Mouse (Mus musculus) liver, embryonic 13.5 days (tissue): Measurements from ENCODE around the gene Fxyd5. TPM values are rescaled to one million over a fixed set of nuclear protein-coding genes. Genes with fewer than 3 reads are reported as not detected.

ENCODE experiments used
- ATAC-seq: fragments of 200-750 bp; cut with Nextera tagmentation; 2 replicates; pipeline ENCODE4 v1.8.0; 2017; ENCODE audit warnings: low read depth, mild to moderate bottlenecking, moderate number of reproducible peaks, moderate library complexity
- DNase-seq: peaks from one replicate; pipeline ENCODE4 v3.0.0; 2022
- H3K27ac ChIP-seq: fragments of 300-500 bp; sonication (generic); 2 replicates; pipeline ENCODE4 v1.5.1; 2015; ENCODE audit warnings: moderate library complexity, mild to moderate bottlenecking, inconsistent platforms
- H3K27me3 ChIP-seq: fragments of 300-500 bp; sonication (generic); 2 replicates; pipeline ENCODE4 v1.6.1; 2015; ENCODE audit warnings: mild to moderate bottlenecking, inconsistent platforms
- H3K36me3 ChIP-seq: fragments of 300-500 bp; sonication (generic); 2 replicates; pipeline ENCODE4 v1.6.1; 2015; ENCODE audit warnings: mild to moderate bottlenecking, inconsistent platforms
- H3K4me1 ChIP-seq: fragments of 300-500 bp; sonication (generic); replicated peaks from 2 replicates; pipeline ENCODE4 v1.6.1; 2015; ENCODE audit warnings: inconsistent platforms
- H3K4me2 ChIP-seq: fragments of 300-500 bp; sonication (generic); 2 replicates; pipeline ENCODE4 v1.6.1; 2015; ENCODE audit warnings: inconsistent platforms, mild to moderate bottlenecking, moderate library complexity
- H3K4me3 ChIP-seq: fragments of 300-500 bp; sonication (generic); replicated peaks from 2 replicates; pipeline ENCODE4 v1.5.1; 2015; ENCODE audit warnings: mild to moderate bottlenecking, inconsistent platforms
- H3K9ac ChIP-seq: fragments of 300-500 bp; sonication (generic); 2 replicates; pipeline ENCODE4 v1.6.1; 2015; ENCODE audit warnings: mild to moderate bottlenecking, inconsistent platforms
- H3K9me3 ChIP-seq: fragments of 300-500 bp; sonication (generic); replicated peaks from 2 replicates; pipeline ENCODE4 v1.6.1; 2016; ENCODE audit warnings: inconsistent platforms
- WGBS: fragments of 180-500 bp; shearing (Covaris S2); methylation state at CpG from one replicate; pipeline ENCODE4 v1.1.7; 2015; ENCODE audit not compliant: insufficient replicate concordance; 5-methylcytosine and 5-hydroxymethylcytosine counted together
- polyA plus RNA-seq: library from polyadenylated mRNA; unstranded; fragments of >200 nt; fragmentation: Nextera tagmentation; extraction: Ambion mirVana; gene quantifications from 2 replicates; pipeline ENCODE4 v1.2.1, GENCODE M21; 2015

The Fxyd5 gene
- polyA plus RNA-seq, 1 experiment from 2014 or later = 19.2 TPM

DNA sequence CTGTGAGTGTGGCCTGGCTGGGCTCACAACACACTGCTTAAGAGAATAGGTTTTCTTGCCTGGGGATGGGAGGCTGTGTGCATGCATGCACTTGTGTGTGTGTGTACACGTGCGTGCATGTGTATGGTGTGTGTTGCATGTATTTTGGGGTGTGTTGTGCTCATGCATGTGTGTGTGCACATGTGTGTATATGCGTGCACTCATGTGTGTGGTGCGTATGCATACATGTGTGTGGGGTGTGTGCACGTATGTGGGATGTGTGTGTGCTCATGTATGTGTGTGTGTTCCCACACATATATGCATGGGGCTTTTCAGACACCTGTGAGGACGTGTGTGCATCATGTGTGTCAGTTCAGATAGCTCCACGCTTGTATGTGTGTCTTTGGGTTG, 18.3 kb upstream of the Fxyd5 start:
- H3K9ac ChIP-seq = no peak overlapping the region
- no peaks in the 10 kb centered on the region for H3K27me3 ChIP-seq
- no peak overlapping the region for H3K4me2 ChIP-seq
- peaks cover 6% of the 10 kb centered on the region; the same call in 1 of the 2 replicates for H3K4me1 ChIP-seq
- no peaks in the 10 kb centered on the region for H3K9me3 ChIP-seq
- ATAC-seq = no peak
- H3K27ac ChIP-seq = no peak overlapping the region
- WGBS = 72% methylated on average over 7 of the region's 7 CpGs
- no peak overlapping the region for H3K4me3 ChIP-seq
- H3K36me3 ChIP-seq = no peaks in the 10 kb centered on the region
- no peak for DNase-seq

DNA sequence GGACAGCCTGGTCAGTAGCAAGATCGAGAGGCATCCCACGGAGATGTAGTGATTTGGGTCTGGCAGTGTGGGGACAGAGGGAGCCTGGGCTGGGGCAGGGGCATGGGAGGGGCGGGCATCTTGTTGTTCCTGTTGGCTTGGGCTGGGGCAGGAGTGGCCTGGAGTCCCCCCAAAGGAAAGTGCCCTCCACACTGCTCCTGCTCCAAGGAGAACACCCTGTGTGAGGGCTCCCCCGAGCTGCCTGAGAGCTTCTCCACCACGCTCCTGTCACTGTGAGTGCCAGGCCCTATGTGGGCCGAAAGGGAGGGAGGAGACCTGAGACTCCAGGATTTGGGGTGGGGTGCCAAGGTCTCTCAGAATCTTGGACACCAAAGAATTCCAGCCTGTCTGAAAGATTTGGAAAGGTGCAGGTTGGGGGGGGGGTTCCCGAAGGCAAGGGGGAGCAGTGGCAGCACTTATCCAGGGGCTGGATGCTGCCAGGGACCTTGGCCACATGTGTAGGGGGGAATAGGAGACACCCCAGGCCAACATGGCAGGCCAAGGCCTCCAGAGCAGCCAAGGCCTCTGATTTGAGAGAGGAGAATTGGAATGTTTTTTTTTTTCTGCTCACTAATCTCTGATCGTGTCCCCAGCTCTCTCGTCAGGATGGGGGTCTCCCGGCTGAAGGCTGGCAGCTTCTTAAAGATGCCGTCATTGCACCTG, 17.8 kb upstream of the Fxyd5 start:
- Histone ChIP-seq H3K27me3 (no peaks in the 10 kb centered on the region), H3K36me3 (no peaks in the 10 kb centered on the region), H3K27ac (no peak overlapping the region), H3K4me1 (peaks cover 6% of the 10 kb centered on the region; the same call in 1 of the 2 replicates), H3K4me2 (no peak overlapping the region), H3K4me3 (no peak overlapping the region), H3K9me3 (no peaks in the 10 kb centered on the region), H3K9ac (no peak overlapping the region)
- 60% methylated on average over 11 of the region's 11 CpGs for WGBS
- no peak for ATAC-seq
- DNase-seq = no peak

DNA sequence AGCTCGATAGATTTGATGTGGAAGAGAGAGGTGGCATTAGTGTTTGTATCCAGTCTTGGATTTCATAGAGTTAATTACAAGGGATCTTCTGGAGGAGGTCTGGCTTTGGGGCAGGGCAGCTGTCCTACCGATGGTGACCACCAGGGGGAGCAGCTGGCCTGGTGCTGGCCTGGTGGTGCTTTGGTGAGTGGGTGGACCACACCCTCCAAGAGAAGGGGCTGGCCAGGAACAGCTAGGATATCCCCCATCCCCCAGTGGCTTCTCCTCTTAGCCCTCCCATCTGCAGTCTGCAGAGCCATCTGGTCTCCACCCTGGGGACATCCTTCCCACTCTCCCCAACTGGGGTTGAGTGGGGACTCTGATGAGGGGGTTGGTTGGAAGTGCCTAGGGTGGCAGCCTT, 16.8 kb upstream of the Fxyd5 start, which contains the start of gene Lgi4:
TSS of gene Lgi4 (plus strand) at position 235 of the 400 bp plus-strand sequence.
- H3K27ac ChIP-seq = no peak within 1 kb of the TSS
- H3K4me3 ChIP-seq = no peak within 1 kb of the TSS
- no peak for ATAC-seq
- DNase-seq = peak; percentile 37
- no peaks in the 10 kb centered on the region for H3K9me3 ChIP-seq
- H3K27me3 ChIP-seq = peaks cover under 1% of the 10 kb centered on the region; the same call in 1 of the 2 replicates
- H3K36me3 ChIP-seq = no peaks in the 10 kb centered on the region
- no peak within 1 kb of the TSS for H3K4me2 ChIP-seq
- WGBS = 3% methylated on average over 2 of the region's 2 CpGs
- peaks cover 12% of the 10 kb centered on the region; the same call in 1 of the 2 replicates for H3K4me1 ChIP-seq
- no peak within 1 kb of the TSS for H3K9ac ChIP-seq

DNA sequence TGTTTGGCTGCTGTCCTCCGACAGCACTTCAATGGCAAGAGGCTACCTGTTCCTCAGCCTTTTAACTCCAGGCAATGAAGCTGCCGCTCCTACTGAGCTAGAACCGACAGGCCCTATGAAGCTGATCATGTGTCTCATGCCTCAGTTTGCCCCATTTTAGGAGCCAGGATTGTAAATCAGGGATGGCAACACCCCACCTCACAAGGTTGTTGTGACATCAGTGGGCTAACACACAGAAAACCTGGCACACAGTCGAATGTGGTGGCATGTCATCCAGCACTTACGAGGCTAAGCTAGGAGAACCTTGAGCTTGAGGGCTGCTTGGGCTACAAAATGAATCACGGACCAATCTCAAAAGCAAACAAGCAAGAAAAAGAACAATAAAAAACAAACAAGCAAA, 15.9 kb upstream of the Fxyd5 start:
- peaks cover 17% of the 10 kb centered on the region for H3K4me1 ChIP-seq
- DNase-seq = no peak
- no peak overlapping the region for H3K9ac ChIP-seq
- no peaks in the 10 kb centered on the region for H3K36me3 ChIP-seq
- no peak overlapping the region for H3K27ac ChIP-seq
- H3K4me2 ChIP-seq = no peak overlapping the region
- no peak for ATAC-seq
- no peak overlapping the region for H3K4me3 ChIP-seq
- WGBS = 68% methylated on average over 6 of the region's 6 CpGs
- no peaks in the 10 kb centered on the region for H3K9me3 ChIP-seq
- H3K27me3 ChIP-seq = peaks cover 9% of the 10 kb centered on the region

DNA sequence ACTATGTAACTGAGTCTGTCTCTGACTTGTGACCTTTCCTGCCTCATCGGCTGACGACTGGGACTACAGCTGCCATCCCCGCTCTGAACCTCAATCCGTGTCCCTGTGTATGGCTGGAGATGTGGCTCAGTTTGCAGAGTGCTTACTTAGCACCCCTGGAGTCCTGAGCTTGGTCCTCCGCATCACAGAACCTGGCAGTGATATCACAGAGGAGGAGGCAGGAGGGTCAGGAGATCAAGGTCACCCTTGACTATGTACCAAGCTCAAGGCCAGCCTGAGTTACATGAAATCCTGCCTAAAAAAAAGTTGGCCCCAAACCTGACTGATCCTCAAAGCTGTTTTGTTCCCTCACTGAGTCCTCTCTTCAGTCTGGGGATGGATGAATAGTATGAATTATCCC, 15.4 kb upstream of the Fxyd5 start:
- Histone ChIP-seq H3K9me3 (no peaks in the 10 kb centered on the region), H3K4me1 (peaks cover 22% of the 10 kb centered on the region), H3K4me2 (no peak overlapping the region), H3K4me3 (no peak overlapping the region), H3K27ac (no peak overlapping the region), H3K36me3 (no peaks in the 10 kb centered on the region), H3K27me3 (peaks cover 14% of the 10 kb centered on the region), H3K9ac (no peak overlapping the region)
- ATAC-seq (no peak), DNase-seq (no peak)
- 61% methylated on average over 5 of the region's 5 CpGs for WGBS

DNA sequence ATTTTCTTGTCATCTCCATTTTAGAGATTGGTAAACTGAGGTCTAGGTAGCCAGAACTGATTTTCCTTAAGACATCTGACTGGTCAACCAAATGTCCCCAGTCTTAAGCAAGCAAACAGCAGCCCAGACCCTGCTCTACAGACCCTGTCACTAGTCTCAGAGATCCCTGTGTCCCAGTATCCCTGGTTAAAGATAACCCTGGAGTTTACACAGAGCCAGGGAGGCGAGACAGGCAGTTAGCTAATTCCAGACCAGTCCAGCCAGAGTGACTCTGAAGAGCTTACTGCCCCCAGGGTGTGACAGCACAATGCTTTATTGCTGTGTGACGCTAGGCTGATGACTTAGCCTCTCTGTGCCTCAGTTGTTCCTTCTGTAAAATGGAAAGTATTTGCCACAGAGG, 14.8 kb upstream of the Fxyd5 start, which contains the start of gene Fxyd1:
TSS of gene Fxyd1 (minus strand) at position 129 of the 400 bp plus-strand sequence.
- H3K36me3 ChIP-seq = no peaks in the 10 kb centered on the region
- ATAC-seq (peak; percentile 22; the same call in 1 of the 2 replicates), DNase-seq (no peak)
- 54% methylated on average over 2 of the region's 2 CpGs for WGBS
- no peak within 1 kb of the TSS for H3K9ac ChIP-seq
- H3K4me2 ChIP-seq = no peak within 1 kb of the TSS
- peak within 1 kb of the TSS; percentile 71 for H3K27ac ChIP-seq
- no peak within 1 kb of the TSS for H3K4me3 ChIP-seq
- no peaks in the 10 kb centered on the region for H3K9me3 ChIP-seq
- H3K27me3 ChIP-seq = peaks cover 21% of the 10 kb centered on the region
- H3K4me1 ChIP-seq = peaks cover 28% of the 10 kb centered on the region

DNA sequence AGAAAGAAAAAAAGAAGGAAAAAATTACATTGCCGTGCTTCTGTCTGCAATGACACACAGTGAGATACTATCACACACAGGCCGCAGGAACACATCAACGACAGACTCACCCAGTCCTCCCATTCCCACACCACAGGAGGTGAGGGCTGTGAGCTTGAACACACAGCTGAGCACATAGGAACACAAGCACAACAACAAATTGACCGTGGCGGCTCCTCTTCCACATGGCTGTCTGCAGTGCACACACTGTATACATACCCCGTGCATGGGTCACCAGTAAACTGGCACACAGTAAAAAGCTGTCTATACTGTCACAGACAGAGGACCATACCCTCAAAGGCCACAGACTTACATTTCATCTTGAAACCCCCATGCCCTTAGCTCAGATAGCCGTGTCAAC, 14.2 kb upstream of the Fxyd5 start:
- Histone ChIP-seq H3K9me3 (no peaks in the 10 kb centered on the region), H3K4me1 (peaks cover 33% of the 10 kb centered on the region), H3K27ac (peak overlapping the region; percentile 71), H3K4me3 (no peak overlapping the region), H3K4me2 (no peak overlapping the region), H3K27me3 (peaks cover 27% of the 10 kb centered on the region), H3K9ac (no peak overlapping the region), H3K36me3 (no peaks in the 10 kb centered on the region)
- no peak for ATAC-seq
- no peak for DNase-seq
- 59% methylated on average over 7 of the region's 7 CpGs for WGBS

DNA sequence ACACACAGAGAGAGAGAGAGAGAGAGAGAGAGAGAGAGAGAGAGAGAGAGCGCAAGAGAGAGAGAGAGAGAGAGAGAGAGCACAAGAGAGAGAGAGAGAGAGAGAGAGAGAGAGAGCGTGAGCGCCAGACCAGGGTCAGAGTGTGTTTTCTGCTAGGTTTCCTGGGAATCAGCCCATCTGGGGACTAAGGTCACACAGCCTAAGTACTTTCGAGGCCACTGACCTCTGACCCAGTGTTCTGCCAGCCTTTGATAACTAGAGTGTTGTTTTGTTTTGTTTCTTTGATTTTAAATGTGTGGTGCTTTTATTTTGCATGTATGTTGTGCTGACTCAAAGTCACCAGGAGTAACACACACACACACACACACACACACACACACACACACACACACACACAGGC, 13.6 kb upstream of the Fxyd5 start:
- DNase-seq = no peak
- Histone ChIP-seq H3K9me3 (no peaks in the 10 kb centered on the region), H3K36me3 (no peaks in the 10 kb centered on the region), H3K4me2 (no peak overlapping the region), H3K4me1 (peaks cover 36% of the 10 kb centered on the region), H3K4me3 (no peak overlapping the region), H3K9ac (no peak overlapping the region), H3K27me3 (peaks cover 33% of the 10 kb centered on the region), H3K27ac (peak overlapping the region; percentile 71)
- ATAC-seq = peak; percentile 49
- 70% methylated on average over 3 of the region's 4 CpGs for WGBS

DNA sequence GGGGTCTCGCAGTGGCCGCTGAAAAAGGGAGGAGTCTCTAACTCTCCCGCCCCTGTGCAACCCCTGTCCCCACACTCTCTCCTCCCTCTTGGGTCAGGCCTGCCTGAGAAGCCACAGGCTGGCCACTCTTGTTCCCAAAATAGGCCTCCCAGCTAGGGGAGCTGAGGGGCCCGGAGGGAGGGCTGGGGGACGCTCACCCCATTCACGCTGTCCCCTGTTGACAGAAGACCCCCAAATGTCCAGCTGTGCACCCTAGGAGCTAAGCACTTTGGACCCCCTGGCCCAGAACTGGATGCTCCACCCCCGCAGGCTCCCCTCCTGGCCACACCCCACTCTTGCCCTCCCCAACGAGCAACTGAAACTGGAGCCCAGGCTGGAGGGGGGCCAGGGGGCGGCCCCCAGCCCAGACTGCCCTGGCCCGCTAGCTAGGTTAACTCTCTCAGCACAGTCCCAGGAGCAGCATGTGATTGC, 13.1 kb upstream of the Fxyd5 start:
- ATAC-seq = peak; percentile 73
- H3K4me1 ChIP-seq = peaks cover 36% of the 10 kb centered on the region
- peak; percentile 15 for DNase-seq
- H3K4me3 ChIP-seq = 0 out of 2 replicates have a peak overlapping the region, but pooled peaks have one; percentile 1
- H3K27ac ChIP-seq = peak overlapping the region; percentile 71
- peak overlapping the region; percentile 25 for H3K4me2 ChIP-seq
- H3K9ac ChIP-seq = no peak overlapping the region
- H3K9me3 ChIP-seq = no peaks in the 10 kb centered on the region
- WGBS = 22% methylated on average over 9 of the region's 10 CpGs
- H3K27me3 ChIP-seq = peaks cover 38% of the 10 kb centered on the region
- H3K36me3 ChIP-seq = no peaks in the 10 kb centered on the region

DNA sequence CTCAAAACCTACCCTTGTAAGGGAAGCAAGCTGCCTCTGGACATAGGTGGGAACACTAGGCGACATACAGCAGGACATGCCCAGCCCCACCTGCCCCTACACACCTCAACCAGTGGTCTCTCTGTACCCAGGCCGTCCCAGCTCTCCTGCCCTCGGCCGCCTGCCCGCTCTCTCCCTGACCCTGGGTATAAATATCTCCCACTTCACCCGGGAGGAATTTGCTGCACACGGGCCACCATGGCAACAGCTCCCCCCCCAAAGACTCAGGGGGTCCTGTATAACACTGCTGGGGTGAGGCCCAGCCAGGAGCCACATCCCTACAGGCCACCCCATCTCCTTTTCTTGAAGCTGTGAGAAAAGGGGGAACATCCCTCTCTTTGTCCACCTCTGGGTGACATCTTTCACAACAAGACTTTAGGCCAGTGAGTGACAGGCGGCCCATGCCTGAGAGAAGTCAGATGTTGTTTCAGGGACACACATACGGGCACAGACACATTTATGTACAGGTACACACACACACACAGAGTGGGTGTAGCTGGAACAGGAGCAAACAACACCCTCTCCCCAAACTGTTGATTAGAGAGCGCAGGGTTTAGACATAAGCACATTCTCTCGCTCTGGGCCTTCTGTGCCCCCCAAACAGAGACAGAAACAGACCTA, 12.5 kb upstream of the Fxyd5 start:
- Histone ChIP-seq H3K9ac (peak overlapping the region; percentile 0; the same call in 1 of the 2 replicates), H3K36me3 (no peaks in the 10 kb centered on the region), H3K9me3 (no peaks in the 10 kb centered on the region), H3K4me3 (0 out of 2 replicates have a peak overlapping the region, but pooled peaks have one; percentile 1), H3K27me3 (peaks cover 44% of the 10 kb centered on the region), H3K27ac (peak overlapping the region; percentile 71), H3K4me1 (peaks cover 40% of the 10 kb centered on the region), H3K4me2 (peak overlapping the region; percentile 25)
- peak; percentile 5; the same call in 1 of the 2 replicates for ATAC-seq
- DNase-seq = no peak
- WGBS = 53% methylated on average over 11 of the region's 11 CpGs

DNA sequence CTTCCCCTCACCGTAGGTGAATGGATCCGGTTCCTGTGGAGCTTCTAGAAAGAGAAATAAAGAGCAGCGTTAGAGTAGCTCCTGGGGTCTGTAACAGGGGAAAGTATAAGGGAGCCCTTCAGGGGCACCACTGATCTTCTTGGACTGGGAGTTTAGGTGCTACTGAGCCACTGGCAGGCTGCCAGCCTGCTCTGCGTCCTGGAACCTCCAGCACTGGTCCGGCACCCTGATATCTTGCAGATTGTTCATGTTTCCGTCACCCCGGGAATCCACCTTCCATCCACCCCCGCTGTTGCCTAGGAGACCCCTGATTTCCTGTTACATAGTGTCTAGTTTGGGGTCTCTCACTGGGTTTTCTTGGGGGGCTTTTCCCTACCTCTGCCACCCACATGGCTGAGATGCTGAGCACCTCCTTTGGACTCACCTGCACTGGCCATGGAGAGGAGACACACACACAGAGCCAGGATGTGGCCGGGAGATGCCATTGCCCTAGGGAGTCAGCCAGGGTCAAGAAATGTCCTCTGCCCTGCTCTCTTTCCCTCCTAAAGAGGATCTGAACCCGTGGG, 11.7 kb upstream of the Fxyd5 start:
- 43% methylated on average over 10 of the region's 10 CpGs for WGBS
- ATAC-seq = no peak
- H3K4me2 ChIP-seq = 0 out of 2 replicates have a peak overlapping the region, but pooled peaks have one; percentile 25
- peaks cover 51% of the 10 kb centered on the region for H3K27me3 ChIP-seq
- H3K36me3 ChIP-seq = no peaks in the 10 kb centered on the region
- no peak for DNase-seq
- no peak overlapping the region for H3K9ac ChIP-seq
- H3K27ac ChIP-seq = no peak overlapping the region
- peaks cover 41% of the 10 kb centered on the region for H3K4me1 ChIP-seq
- no peak overlapping the region for H3K4me3 ChIP-seq
- no peaks in the 10 kb centered on the region for H3K9me3 ChIP-seq
